9 mouse cellular contexts compared by ENCODE assay signal in the genomic region with DNA sequence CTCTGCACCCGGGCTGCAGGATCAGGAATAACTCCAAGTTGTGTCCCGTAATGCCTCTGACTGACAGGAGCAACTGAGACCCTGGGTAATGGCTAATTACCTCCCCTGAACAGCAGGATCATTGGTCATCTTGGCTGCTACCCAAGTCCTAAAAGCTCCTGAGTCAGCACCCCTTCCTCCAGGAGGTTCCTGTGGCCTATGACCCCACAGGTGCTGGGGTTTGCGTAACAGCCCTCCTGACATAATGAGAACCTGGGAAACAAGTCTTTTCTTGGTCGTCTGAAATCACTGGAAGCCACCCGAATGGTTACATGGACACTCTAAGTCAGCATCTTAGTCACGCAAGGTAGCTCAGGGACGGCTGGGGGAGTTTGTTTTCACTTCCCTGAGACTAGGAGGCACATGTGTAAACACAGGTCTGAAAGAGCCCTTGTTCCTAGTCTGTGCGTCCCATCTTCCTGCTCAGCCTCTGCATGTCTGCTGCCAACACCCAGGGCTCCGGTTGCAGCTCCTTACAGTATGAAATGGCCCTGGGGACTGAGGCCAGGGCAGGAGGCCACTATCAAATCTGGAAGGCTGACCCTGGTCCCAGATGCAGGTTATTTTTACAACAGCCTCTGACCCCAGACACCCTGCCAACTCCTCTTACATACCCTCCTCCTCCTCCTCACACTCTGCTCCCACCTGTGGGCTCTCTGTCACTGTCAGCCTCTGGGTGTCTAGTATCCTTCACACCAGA.
DNase-seq lines count a peak whose midpoint lies in the region; ATAC-seq and TF ChIP-seq lines count a peak whose summit lies in the region.
"Had no signal": no experiment of that assay in that cellular context is flagged by ENCODE, and none has a peak within 500 bp of the region (broad histone marks: within the 10 kb centered on the region; RNA-seq: fewer than 3 reads in every experiment).

No protein-coding gene starts in this region.

- H3K27me3 ChIP-seq in hindbrain, embryonic 11.5 days (ENCODE audit: control insufficient read depth, insufficient read depth, low read length): no peaks in the 10 kb centered on the region
- no peaks in the 10 kb centered on the region for H3K27me3 ChIP-seq in hindbrain, embryonic 16.5 days (replicated peaks; ENCODE audit: control insufficient read depth, insufficient read depth, low read length)
- H3K27me3 ChIP-seq in embryonic facial prominence, embryonic 12.5 days: no peaks in the 10 kb centered on the region
- no peaks in the 10 kb centered on the region for H3K27me3 ChIP-seq in kidney, embryonic 14.5 days (ENCODE audit: control insufficient read depth, insufficient read depth, low read length)
- no peaks in the 10 kb centered on the region for H3K27me3 ChIP-seq in myocyte (ENCODE audit: control insufficient read depth, insufficient read depth, insufficient read length)

- 0 out of 2 replicates have a peak overlapping the region, but pooled peaks have one; percentile 24 for H3K27ac ChIP-seq in hindbrain, embryonic 11.5 days (ENCODE audit: low read depth, low read length)
- H3K27ac ChIP-seq in hindbrain, embryonic 16.5 days (ENCODE audit: low read depth, low read length): no peak overlapping the region
- peak overlapping the region; percentile 54; the same call in 1 of the 2 replicates for H3K27ac ChIP-seq in embryonic facial prominence, embryonic 12.5 days
- peak overlapping the region; percentile 37; the same call in 1 of the 2 replicates for H3K27ac ChIP-seq in kidney, embryonic 14.5 days (ENCODE audit: low read depth, low read length)

- intact Hi-C loops in left cerebral cortex, postnatal 14 days (cut with DNase I): no loop called here

- H3K36me3 ChIP-seq in hindbrain, embryonic 11.5 days (ENCODE audit: control insufficient read depth, insufficient read depth, low read length): no peaks in the 10 kb centered on the region
- H3K36me3 ChIP-seq in hindbrain, embryonic 16.5 days (ENCODE audit: control insufficient read depth, insufficient read depth, low read length): no peaks in the 10 kb centered on the region
- no peaks in the 10 kb centered on the region for H3K36me3 ChIP-seq in embryonic facial prominence, embryonic 12.5 days
- no peaks in the 10 kb centered on the region for H3K36me3 ChIP-seq in kidney, embryonic 14.5 days (ENCODE audit: control insufficient read depth, insufficient read depth, low read length)
- H3K36me3 ChIP-seq in myocyte (ENCODE audit: control insufficient read depth, insufficient read depth): no peaks in the 10 kb centered on the region

- no peak for ATAC-seq in hindbrain, embryonic 11.5 days (ENCODE audit: low FRiP score)
- ATAC-seq in hindbrain, embryonic 16.5 days: no peak
- ATAC-seq in embryonic facial prominence, embryonic 12.5 days (ENCODE audit: insufficient number of reproducible peaks, insufficient read depth, low FRiP score, low TSS enrichment): no peak
- ATAC-seq in kidney, embryonic 14.5 days (ENCODE audit: low FRiP score, low TSS enrichment): peak; percentile 90

- WGBS in hindbrain, embryonic 11.5 days: 55% methylated on average over 9 of the region's 9 CpGs
- 63% methylated on average over 9 of the region's 9 CpGs for WGBS in hindbrain, embryonic 16.5 days
- WGBS in embryonic facial prominence, embryonic 12.5 days: 22% methylated on average over 9 of the region's 9 CpGs
- 17% methylated on average over 9 of the region's 9 CpGs for WGBS in kidney, embryonic 14.5 days

- TF ChIP-seq POLR2A in myocyte (IDR thresholded peaks at IDR 0.05; ENCODE audit: insufficient read length, low read depth): no peak

- H3K4me3 ChIP-seq in hindbrain, embryonic 11.5 days (ENCODE audit: low read depth, low read length): no peak overlapping the region
- no peak overlapping the region for H3K4me3 ChIP-seq in hindbrain, embryonic 16.5 days (ENCODE audit: low read length)
- H3K4me3 ChIP-seq in embryonic facial prominence, embryonic 12.5 days: no peak overlapping the region
- H3K4me3 ChIP-seq in kidney, embryonic 14.5 days (ENCODE audit: low read length): no peak overlapping the region
- H3K4me3 ChIP-seq in myocyte: no peak overlapping the region

- no peaks in the 10 kb centered on the region for H3K9me3 ChIP-seq in hindbrain, embryonic 11.5 days (ENCODE audit: control insufficient read depth, low read length)
- H3K9me3 ChIP-seq in hindbrain, embryonic 16.5 days (ENCODE audit: control insufficient read depth, low read length): no peaks in the 10 kb centered on the region; the same call in 1 of the 2 replicates
- no peaks in the 10 kb centered on the region for H3K9me3 ChIP-seq in embryonic facial prominence, embryonic 12.5 days
- no peaks in the 10 kb centered on the region for H3K9me3 ChIP-seq in kidney, embryonic 14.5 days (ENCODE audit: control insufficient read depth, low read length)

- no peak overlapping the region for H3ac ChIP-seq in myocyte (ENCODE audit: control insufficient read depth, insufficient read length)

- no peaks in the 10 kb centered on the region for H3K79me2 ChIP-seq in myocyte (ENCODE audit: control insufficient read depth, insufficient read depth)

- H3K4me1 ChIP-seq in hindbrain, embryonic 11.5 days (replicated peaks; ENCODE audit: control insufficient read depth, insufficient read depth, low read length): no peaks in the 10 kb centered on the region
- no peaks in the 10 kb centered on the region; the same call in 1 of the 2 replicates for H3K4me1 ChIP-seq in hindbrain, embryonic 16.5 days (ENCODE audit: control insufficient read depth, insufficient read depth, low read depth, low read length)
- peaks cover 46% of the 10 kb centered on the region for H3K4me1 ChIP-seq in embryonic facial prominence, embryonic 12.5 days
- peaks cover 18% of the 10 kb centered on the region for H3K4me1 ChIP-seq in kidney, embryonic 14.5 days (ENCODE audit: control insufficient read depth, insufficient read depth, low read length)

- H3K9ac ChIP-seq in hindbrain, embryonic 11.5 days (ENCODE audit: low read depth, low read length): no peak overlapping the region
- no peak overlapping the region for H3K9ac ChIP-seq in hindbrain, embryonic 16.5 days (ENCODE audit: low read depth, low read length)
- H3K9ac ChIP-seq in embryonic facial prominence, embryonic 12.5 days: no peak overlapping the region
- 0 out of 2 replicates have a peak overlapping the region, but pooled peaks have one; percentile 23 for H3K9ac ChIP-seq in kidney, embryonic 14.5 days (ENCODE audit: low read depth, low read length)

- no peak overlapping the region for H3K4me2 ChIP-seq in hindbrain, embryonic 11.5 days (replicated peaks; ENCODE audit: low read depth, low read length)
- H3K4me2 ChIP-seq in hindbrain, embryonic 16.5 days (ENCODE audit: low read length): no peak overlapping the region
- H3K4me2 ChIP-seq in embryonic facial prominence, embryonic 12.5 days (replicated peaks): no peak overlapping the region; the same call in 1 of the 2 replicates
- H3K4me2 ChIP-seq in kidney, embryonic 14.5 days (replicated peaks; ENCODE audit: low read depth, low read length): no peak overlapping the region; the same call in 1 of the 2 replicates
- peak overlapping the region; percentile 47 for H3K4me2 ChIP-seq in myocyte (ENCODE audit: low read depth)

- no peak for DNase-seq in hindbrain, embryonic 11.5 days (ENCODE audit: low spot score)
- DNase-seq in left cerebral cortex, postnatal 14 days (ENCODE audit: low spot score in 2 of 2): no peak
- no peak for DNase-seq in spleen, postnatal 4 days (ENCODE audit: low spot score in 2 of 2)
- DNase-seq in cerebellum, postnatal 25 days: no peak
- DNase-seq: cerebellum, adult 2 months had no signal

TF ChIP-seq in myocyte, 11 proteins besides CTCF, POLR2A, EP300 and RAD21:
- TF ChIP-seq TCF12 (IDR thresholded peaks at IDR 0.05; ENCODE audit: insufficient read depth, poor library complexity, severe bottlenecking) (peak; percentile 86), USF1 (IDR thresholded peaks at IDR 0.05; ENCODE audit: low read depth) (no peak), REST (IDR thresholded peaks at IDR 0.05; ENCODE audit: insufficient read depth, insufficient read length) (no peak), MYOG (IDR thresholded peaks at IDR 0.05; ENCODE audit: control insufficient read depth in 1 of 3, insufficient read depth in 1 of 3, insufficient read length in 2 of 3, low read depth in 2 of 3) (peak in 2 of 3 experiments; percentile 31 to 80), MAX (IDR thresholded peaks at IDR 0.05; ENCODE audit: low read depth) (no peak), SRF (IDR thresholded peaks at IDR 0.05; ENCODE audit: control insufficient read depth, insufficient read length, low read depth) (no peak), MYOD1 (IDR thresholded peaks at IDR 0.05; ENCODE audit: control insufficient read depth in 1 of 3, insufficient read length in 2 of 3, low read depth in 2 of 3) (peak; percentile 95 to 100 (median 98)), TCF3 (IDR thresholded peaks at IDR 0.05; ENCODE audit: insufficient read length, low read depth) (peak; percentile 57), CEBPB (IDR thresholded peaks at IDR 0.05; ENCODE audit: insufficient read depth, poor library complexity, severe bottlenecking) (peak; percentile 92)
TF ChIP-seq in myocyte: peak in this region for 5.
